Mouse (Mus musculus): ENCODE results near the gene Cabp7.

Cabp7 gene

DNA sequence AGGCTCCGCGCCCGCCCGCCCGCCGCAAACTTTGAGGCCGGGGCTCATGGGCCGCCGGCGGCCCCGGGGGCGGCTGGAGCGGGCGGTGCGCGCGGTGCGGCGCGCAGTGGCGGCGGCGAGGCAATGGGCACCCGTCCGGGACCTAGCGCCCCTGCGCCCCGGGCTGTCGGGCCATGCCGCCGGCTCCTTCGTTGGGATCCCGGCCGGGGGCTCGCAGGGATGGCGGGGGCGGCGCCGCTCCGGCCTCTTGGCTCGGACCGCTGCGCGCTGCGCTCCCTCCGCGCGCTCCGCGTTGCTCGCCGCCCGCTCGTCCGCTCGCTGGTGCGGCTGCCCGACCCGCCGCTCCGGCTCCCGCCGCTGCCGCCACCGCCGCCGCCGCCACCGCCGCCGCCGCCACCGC is at the start of gene Cabp7:
Gene Cabp7 (minus strand): TSS at position 46 of the 400 bp plus-strand sequence.
- DNase-seq, result no peak

DNA sequence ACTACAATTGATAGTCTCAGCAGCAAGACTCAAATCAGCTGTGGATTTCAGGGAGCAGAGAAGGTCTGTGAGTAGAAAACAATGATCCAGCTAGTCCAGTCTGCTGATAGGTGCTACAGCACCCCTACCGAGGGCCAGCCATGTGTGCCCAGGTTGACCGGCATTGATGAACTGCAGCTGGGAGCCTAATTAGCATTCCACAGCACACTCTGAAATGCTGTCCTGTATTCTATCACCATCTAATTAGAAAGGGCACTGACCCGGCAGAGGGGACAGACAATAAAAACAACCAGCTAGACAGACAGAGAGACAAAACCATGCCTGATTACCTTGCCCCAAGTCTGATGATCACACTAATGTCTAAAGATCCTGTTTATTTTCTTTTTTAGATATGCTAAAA is 46.4 kb upstream of the Cabp7 start:
- DNase-seq, result no peak

DNA sequence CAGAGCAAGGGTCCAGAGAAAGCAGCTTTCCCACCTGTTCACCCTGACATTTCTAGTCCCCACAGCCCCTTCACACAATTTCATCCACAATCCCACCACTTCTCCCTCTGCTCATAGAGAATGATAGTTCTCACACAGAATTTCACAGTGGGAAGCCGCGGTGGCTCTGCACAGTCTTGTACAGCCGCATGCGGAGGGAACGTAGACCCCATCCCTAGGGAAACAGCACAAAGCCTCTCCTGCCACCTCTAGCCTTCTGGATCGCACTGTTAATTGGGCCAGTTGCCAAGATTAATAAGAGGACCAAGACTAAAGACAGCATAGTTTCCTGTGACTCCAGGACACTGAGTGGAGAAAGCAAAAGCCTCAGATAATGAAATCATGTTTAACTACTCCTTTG is 45.0 kb upstream of the Cabp7 start:
- no peak for DNase-seq

DNA sequence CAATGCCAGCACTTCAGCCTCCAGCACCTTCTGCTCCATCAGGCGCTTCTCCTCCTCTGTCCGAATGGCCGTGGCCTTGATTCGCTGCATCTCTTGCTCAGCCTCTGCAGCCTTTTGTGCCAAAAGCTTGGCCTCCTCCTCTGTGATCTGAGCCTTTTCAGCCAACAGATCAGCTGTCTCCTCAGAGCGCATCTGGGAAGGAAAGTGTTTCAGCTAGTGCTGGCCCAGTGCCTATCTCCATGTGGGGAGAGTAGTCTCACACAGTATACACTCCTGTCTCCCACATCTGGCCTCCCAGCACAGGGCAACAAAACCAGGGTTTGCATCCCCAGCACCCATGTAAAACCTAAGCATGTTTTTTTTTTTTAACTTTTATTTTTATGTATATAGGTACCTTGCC is 43.1 kb upstream of the Cabp7 start:
- no peak for DNase-seq

DNA sequence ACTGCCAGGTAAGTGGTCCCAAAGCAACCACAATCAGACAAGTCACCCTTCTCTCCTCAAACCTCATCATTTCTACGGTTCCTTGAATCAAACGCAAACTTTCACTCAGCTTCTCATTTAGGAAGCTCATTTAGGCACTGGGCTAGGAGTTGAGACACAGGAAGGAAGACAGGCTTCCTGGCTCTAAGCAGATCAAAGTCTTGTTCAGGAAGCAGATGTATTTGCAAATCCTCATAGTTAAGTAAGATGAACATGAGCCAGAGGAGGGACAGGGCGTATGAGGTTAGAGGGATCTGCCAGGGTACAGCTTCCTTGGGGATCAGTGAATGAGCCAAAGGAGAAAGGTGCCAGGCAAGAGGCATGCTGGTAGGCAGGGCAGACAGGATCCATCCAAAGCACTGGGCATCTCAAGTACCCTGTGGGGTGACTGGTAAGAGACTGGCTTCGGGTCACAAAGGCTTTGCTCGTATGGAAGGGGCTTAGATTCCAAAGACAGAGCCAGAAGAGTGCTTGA is 38.1 kb upstream of the Cabp7 start:
- no peak for DNase-seq

DNA sequence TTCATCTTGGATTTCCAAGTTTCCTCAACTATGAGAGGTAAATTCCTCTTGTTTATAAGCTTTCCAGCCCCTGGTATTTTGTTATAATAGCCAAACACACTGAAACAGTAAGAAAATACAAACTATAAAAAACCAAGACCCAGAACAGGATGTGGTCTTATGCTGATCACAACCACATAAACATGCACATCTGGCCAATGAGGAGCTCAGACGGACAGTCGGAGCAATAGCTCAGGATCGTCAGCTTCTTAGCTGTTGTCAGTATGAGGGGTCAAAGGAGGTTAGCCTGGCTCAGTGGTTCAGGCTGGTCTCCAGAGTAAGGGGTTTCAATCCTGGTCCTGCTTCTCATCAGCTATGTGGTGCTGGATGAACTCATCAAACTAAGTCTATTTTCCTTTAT is 36.5 kb upstream of the Cabp7 start:
- no peak for DNase-seq

DNA sequence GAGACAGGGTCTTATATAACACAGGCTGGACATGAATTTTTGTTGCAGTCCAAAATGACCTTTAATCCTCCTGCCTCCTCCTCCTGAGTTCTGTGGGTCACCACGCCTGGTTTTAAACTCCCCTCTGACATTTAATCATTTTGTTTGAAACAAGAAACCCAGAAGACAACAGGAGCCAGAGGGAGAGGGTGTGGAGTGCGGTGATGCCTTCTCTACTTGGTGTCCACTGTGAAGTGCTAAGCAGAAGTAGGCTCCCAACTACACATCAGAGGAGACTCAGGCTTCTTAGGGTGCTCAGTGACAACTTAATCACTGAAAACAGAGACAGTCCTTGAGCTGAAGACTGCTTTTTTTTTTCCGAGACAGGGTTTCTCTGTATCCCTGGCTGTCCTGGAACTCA is 34.3 kb upstream of the Cabp7 start:
- no peak for DNase-seq

DNA sequence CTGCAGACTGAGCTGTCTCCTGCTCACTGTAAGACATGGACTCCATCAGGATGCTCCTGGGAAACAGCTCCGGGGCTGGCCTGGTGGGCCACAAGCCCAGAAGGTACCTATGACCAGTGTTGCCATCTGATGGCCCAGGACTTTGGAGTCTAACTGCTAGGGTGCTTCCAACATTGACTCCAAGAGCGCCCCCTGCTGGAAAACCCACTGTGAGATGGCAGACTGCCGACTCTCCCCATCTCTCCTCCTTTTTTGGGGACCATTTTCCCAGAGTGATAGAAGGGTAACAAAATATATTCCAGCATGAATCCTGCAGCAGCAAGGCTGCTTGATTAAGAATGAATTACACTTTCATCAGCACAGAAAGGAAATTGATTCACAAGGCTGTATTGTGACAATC is 26.3 kb upstream of the Cabp7 start:
- peak; percentile 77 for DNase-seq

DNA sequence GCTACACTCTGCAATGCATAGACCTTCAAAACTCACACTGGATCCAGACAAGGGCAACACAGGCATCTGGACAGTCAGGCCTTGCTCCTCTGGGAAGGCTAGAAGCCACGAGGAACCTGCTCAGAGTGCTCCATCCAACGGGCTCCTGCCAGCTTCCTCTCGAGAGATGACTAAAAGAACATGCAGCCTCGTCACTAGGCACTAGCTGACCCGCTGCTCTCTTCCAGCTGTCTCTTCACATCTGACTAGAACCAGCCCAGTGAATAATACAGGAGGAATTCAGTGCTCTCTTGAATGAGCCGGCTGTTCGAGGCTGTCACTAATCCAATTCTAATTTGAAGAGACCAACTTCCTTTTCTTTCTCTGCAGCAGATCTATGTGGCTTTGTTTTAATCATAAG is 25.2 kb upstream of the Cabp7 start:
- DNase-seq, result no peak

DNA sequence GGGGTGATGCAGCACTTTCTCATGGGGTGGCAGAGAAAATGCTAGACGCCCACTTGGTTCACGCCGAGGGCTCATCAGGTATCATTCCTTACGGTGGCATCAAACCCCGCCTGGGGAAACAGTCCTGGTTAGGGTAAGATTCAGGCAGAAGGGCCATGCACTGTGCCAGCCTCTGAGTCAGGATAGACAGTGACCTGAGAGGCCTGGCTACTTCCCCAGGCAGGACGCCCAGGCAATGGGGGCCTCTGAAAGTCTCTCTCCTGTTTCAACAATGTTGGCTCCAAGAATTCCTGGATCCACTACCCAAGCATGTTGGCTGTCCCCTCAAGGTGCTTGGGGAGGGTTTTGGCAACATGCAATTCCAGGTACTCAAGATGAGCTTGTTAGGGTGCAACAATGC is 23.3 kb upstream of the Cabp7 start:
- no peak for DNase-seq

DNA sequence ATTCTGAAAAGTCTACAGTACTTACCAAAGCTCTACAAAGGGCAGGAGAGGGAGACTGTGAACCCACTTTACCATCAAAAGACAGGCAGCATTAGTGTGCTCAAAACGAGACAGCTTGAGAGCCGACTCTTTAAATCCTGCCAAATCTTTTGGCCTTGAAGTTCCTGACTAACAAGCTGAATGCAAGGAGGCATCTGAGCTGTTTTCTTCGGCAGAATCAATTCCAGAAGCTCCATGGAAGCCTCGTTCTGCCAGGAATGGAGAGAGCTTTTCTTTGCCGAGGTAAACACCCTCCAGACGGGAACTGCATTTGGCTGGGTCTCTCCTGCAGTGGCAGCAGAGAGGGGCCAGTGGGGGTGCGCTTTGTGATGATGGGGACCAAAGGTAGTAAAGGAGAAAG is 22.7 kb upstream of the Cabp7 start:
- DNase-seq, result no peak

DNA sequence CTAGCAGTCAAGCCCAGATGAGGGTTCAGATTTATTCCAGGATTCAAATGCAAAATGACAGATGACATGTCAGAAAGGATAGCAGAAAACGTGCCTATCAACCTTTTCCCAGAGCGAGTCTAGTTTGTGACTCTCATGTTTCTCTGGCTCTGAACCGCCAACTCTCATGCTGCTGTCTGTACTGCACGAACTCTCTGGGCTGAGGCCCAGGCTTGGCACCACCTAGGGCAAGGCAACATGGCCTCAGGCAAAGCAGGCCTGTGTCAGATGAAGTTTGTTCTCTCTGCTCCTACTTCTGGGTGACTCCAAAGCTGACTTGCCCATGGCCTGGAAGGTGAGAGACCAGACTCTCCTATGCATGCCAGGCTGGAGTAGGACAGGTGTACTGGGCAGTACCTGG is 21.8 kb upstream of the Cabp7 start:
- no peak for DNase-seq

DNA sequence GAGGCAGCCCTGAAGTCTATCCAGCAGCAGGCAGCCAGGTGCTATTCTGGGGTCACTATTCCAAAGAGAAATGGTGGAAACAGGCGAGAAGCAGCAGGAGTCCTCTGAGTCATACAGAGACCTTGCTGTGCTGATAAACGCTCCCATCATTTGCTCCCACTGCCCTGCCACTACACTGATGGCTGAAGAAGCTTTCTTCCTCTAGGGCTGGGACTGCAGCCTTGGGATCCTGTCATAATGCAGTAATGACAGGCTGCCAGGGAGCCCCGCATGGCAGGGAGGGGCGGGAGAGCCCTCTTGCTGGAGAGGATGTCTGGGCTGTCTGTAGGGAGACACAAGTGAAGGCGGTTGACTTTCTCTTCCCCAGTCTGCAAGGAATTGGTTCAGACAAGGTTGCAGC is 17.9 kb upstream of the Cabp7 start:
- DNase-seq, result no peak

DNA sequence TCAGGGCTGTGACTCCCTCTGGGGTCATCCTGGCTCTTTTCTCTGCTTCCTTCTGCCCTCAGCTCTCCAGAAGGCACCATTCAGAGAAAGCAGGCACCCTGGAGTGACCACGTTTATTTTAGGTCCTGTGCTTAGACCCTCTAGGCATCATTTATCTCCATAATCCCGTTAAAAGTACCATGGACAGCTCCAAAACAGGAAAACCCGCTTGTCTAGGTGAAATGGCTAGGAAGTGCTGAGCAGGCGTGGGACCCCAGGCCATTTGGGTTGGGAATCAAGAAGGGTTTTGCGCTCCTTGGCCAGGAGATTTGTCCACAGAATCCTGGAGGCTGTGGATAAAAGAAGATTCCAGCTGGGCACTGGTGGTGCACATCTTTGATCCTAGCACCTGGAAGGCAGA is 17.1 kb upstream of the Cabp7 start:
- no peak for DNase-seq

DNA sequence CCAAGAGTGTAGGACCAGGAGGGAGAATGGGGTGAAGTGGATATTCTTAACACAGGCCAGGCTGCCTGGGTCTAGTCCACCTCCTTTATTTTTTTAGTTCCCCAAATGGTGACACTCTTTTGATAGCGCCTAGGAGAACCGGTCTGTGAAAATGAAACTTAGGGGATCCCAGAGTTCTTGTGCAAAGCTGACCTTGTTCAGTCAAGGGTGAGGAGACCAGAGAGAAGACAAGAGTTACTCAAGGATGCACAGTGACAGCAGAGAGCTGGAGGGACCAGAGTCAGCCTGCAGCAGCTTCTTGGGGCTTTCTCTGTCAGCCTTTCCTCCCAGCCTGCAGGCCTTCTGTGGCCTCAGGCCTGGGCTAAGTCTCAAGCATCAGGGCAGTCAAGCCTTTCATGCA is 15.9 kb upstream of the Cabp7 start:
- DNase-seq, result no peak

DNA sequence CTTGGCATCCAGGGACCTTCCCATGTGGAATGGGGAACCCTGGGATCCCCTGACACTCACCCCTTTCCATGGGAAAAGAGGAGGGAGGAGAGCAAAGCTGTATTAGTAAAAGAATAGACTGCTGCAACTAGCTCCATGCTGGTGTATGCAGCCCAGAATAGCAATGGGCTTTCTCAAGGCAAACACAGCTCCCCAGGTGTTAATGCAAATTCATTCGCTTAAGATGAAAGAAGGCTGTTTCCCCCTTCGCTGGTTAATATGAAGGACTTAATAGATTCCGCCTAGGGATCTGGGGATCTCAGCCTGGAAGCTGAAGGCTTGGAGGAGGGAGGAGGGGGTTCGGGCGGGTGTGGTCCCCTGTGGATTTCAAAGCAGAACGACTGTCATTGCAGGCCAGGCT is 15.4 kb upstream of the Cabp7 start:
- DNase-seq, result no peak

DNA sequence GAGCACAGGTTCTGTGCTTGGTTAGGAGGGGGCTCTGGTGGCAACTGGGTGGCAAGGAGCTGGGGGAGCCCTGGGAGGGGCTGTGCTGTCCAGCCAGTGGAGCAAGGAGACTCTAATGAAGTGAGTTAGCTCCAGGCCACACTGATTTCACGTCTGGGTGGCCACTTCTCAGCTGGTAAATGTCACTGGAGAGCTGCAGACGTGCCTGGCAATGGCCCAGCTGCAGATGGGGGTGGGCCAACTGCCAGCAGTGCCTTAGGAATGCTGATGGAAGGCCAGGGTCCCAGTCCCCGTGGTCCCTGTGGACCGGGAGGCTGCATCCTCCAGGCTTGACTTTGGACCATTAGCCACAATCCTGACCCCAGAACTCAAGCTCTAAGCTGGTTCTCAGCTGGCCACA is 13.9 kb upstream of the Cabp7 start:
- no peak for DNase-seq

DNA sequence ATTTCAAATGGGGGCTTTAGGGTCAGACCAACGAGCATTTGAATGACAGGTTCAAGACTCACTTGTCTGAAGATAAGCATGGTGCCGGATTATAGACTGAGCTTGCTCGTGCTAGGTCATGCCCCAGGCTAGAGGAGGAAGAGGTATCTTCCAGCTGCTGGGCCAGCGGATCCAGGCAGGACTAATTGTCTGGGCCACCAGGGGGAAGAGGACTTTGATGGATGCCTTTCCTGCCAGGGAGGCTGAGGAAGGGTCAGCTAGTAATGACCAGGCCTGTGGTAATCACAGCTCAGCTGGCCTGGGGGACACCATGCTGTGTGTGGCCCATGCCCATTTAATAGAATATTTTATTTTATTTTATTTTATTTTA is 11.2 kb upstream of the Cabp7 start:
- DNase-seq, result no peak

DNA sequence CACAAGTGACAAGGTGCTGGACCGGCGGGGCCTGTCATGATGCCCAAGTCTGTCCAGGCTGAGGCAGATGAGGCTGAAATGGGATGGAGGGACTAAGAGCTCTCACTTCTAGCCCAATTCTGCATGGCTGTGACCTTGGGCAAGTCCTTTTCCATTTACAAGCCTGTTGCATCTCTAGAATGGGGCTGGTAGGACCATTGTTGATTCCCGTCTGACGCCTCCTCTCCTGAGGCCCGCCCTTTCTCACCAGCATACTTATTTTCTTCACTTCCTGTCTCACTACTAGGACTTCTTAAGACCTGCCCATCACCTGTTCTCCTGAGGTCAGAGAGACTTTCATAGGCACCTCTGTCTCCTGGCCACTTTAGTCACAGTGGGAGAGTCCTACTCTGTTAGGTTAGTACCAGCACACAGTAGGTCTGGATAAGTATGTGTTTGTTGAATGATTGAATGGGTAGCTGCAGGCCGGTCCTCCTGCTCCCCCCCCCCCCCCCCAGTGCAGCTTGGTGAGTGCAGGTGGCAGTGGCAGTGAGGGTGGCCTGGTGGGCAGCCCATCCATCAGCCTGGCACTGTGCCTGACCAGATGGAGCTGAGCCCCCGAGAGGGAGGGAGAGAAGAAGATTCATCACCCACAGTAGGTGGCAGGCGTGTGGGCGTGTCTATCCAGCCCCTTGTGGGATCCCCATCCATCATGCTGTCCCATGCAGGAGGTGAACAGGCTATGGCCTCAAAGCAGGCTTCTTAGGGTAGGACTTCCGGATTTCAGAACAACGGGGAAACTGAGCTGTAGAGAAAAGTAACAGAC is 10.6 kb upstream of the Cabp7 start:
- DNase-seq, result no peak

DNA sequence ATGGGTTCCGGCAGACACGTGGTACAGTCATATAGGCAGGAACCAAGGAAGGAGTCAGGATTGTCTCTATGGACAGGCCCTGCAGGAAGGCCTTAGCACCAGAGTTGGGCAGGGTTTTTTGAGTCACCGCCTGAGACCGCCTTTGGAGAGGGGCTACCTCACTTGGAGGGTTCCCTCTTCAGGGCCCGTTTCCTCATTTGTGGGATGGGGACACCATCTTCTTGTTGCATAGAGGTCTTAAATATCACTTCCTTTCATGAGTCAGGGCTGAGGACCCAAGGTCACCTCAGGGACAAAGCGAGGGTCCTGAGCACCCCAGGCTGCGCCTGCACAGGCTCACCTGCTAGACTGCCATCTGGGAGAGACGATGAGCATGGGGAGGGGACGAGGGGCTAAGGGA is 9.9 kb upstream of the Cabp7 start:
- DNase-seq, result no peak

DNA sequence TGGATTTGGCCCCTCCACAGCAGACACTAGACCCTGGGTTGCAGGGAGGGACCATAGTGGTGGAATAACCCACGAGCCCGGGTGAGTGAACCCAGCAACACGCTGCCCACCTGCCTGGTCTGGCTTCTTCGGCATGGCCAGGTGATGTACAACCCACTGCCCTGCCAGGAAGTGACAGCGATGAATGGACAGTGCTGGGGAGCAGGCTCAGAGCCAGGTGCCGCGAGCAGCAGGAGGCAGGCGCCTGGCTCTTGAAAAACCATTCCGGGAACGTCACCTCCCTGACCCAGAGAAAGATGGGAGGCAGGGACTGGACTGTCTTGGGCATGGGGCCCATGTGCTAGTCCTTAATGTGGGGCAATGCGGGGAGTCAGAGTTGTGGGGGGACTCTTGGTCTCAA is 8.3 kb upstream of the Cabp7 start:
- no peak for DNase-seq

DNA sequence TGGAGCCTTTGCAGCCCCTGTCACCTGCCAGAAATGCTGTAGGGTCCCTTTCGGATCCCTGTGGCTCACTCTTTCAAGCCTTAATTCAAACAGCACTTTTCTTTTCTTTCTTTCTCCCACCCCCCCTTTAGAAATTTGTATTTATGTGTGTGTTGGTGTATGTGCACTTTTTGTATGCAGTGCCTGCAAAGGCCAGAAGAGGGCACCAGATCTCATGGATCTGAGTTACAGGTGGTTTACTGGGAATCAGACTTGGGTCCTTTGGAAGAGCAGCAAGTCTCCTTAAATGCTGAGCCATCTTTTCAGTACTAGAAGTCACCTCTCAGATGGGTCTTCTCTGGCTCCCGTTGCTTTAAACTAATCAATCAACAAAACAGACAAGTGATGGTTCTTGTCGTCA is 7.5 kb upstream of the Cabp7 start:
- no peak for DNase-seq

DNA sequence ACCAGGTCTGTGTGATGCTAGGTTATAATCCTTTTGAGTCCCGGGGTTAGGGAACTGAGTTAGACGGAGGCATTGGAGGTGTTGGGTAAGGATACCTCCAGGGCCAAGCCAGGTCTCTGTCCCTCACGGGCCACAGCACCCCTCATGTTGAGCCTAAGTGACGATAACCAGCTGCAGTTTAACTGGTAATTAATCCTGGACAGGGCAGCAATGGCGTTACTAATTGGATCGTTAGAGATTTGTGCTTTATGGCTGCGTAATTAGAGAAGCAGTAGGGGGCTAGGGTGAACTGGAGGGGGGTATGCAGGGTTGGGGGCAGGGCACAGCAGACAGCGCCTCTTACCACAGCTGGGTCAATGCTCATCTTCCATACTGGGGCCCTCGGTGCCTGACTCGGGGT is 6.3 kb upstream of the Cabp7 start:
- no peak for DNase-seq

DNA sequence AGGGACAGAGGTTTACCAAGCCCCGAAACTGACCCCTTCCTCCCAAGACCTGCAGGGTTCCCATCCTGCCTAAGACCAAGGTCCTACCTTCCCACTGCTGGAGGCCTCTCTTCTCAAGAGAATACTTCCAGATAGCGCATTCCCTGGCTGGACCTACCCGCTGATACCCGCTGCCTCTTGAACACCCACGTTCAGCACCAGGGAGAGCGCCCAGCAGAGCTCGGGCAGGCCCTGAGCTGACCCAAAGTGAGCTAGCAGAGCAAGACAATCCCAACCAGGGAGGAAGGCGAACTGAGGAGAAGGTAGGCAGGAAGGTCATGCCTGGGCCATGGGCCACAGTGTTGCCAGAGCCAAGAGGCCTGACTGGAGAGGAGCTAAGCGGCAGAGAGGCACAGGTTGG is 3.7 kb upstream of the Cabp7 start:
- no peak for DNase-seq

DNA sequence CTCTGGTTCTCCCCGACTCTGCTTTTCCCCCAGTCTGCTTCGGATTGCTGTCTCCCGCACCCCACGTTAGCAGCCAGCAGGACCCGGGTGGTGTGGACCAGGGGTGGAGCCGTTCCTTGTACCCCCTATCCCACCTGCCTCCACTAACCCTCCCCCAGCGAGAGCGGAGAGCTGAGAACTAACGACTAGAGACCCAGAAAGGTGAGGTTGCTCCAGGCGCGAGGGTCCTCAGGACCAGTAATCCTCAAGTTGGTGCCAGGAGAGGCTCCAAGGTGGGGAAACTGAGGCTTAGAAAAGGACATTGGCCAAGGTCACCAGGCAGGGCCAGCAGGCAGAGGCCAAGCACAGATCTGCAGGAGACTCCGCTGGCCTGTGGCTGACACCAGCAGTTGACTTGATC is 707 bp upstream of the Cabp7 start:
- DNase-seq, result no peak
